Mouse (Mus musculus) erythroblast, embryonic 14.5 days (primary cell): ENCODE data around the gene Prn. TPM values are rescaled to one million over a fixed set of nuclear protein-coding genes. Genes with fewer than 3 reads are reported as not detected.

Source experiments
- H3K27me3 ChIP-seq: 2 replicates; pipeline ENCODE4 v1.6.1; 2012; ENCODE audit warnings: inconsistent platforms; ENCODE audit not compliant: control insufficient read depth
- H3K36me3 ChIP-seq: 2 replicates; pipeline ENCODE4 v1.6.1; 2012; ENCODE audit warnings: mild to moderate bottlenecking, inconsistent platforms; ENCODE audit not compliant: control insufficient read depth
- H3K4me1 ChIP-seq: 2 replicates; pipeline ENCODE4 v1.6.1; 2012; ENCODE audit warnings: inconsistent platforms; ENCODE audit not compliant: control insufficient read depth
- H3K4me3 ChIP-seq: replicated peaks from 2 replicates; pipeline ENCODE3; 2012; ENCODE audit warnings: moderate library complexity, mild to moderate bottlenecking, inconsistent platforms
- H3K9me3 ChIP-seq: 2 replicates; pipeline ENCODE4 v1.6.1; 2012; ENCODE audit warnings: low read length, inconsistent platforms, mixed read lengths; ENCODE audit not compliant: control insufficient read depth
- GATA1 ChIP-seq: IDR thresholded peaks from 2 replicates; pipeline ENCODE4 v1.6.1; 2012; ENCODE audit warnings: low read length, inconsistent platforms, mixed read lengths
- TAL1 ChIP-seq: IDR thresholded peaks from 3 replicates; pipeline ENCODE4 v1.6.1; 2012; ENCODE audit warnings: low read length, inconsistent platforms, mixed read lengths
- polyA plus RNA-seq: library from polyadenylated mRNA; stranded (reverse); fragments of >175 nt; gene quantifications from 2 replicates; pipeline ENCODE4 v1.2.3, GENCODE M21; 2012

The Prn gene
- polyA plus RNA-seq, 1 experiment = not detected

GRCm38 (mm10) chr2:131976663-131977062 is 66.9 kb downstream of the Prn start:
- no peaks in the 10 kb centered on the region for H3K27me3 ChIP-seq
- no peak overlapping the region for H3K4me3 ChIP-seq
- TF ChIP-seq TAL1 (no peak), GATA1 (no peak)
- no peaks in the 10 kb centered on the region for H3K36me3 ChIP-seq
- no peaks in the 10 kb centered on the region for H3K4me1 ChIP-seq
- H3K9me3 ChIP-seq = peaks cover 7% of the 10 kb centered on the region

GRCm38 (mm10) chr2:131980866-131981265 is 71.1 kb downstream of the Prn start:
- no peaks in the 10 kb centered on the region for H3K36me3 ChIP-seq
- peaks cover under 1% of the 10 kb centered on the region for H3K9me3 ChIP-seq
- no peak overlapping the region for H3K4me3 ChIP-seq
- no peaks in the 10 kb centered on the region for H3K27me3 ChIP-seq
- no peaks in the 10 kb centered on the region for H3K4me1 ChIP-seq
- TF ChIP-seq GATA1 (no peak), TAL1 (no peak)

- no peaks in the 10 kb centered on the region for H3K27me3 ChIP-seq
- TF ChIP-seq GATA1 = no peak
- H3K4me1 ChIP-seq = no peaks in the 10 kb centered on the region
- no peak overlapping the region for H3K4me3 ChIP-seq
- H3K9me3 ChIP-seq = no peaks in the 10 kb centered on the region
- H3K36me3 ChIP-seq = no peaks in the 10 kb centered on the region
Observed at GRCm38 (mm10) chr2:131982546-131983196, 72.9 kb downstream of the Prn start.

GRCm38 (mm10) chr2:131987950-131988349 is 78.2 kb downstream of the Prn start:
- H3K4me3 ChIP-seq = no peak overlapping the region
- no peaks in the 10 kb centered on the region for H3K4me1 ChIP-seq
- TF ChIP-seq TAL1 = no peak
- TF ChIP-seq GATA1 = no peak
- H3K36me3 ChIP-seq = no peaks in the 10 kb centered on the region
- H3K9me3 ChIP-seq = no peaks in the 10 kb centered on the region
- H3K27me3 ChIP-seq = no peaks in the 10 kb centered on the region

GRCm38 (mm10) chr2:131988550-131988949 is 78.8 kb downstream of the Prn start:
- Histone ChIP-seq H3K36me3 (no peaks in the 10 kb centered on the region), H3K9me3 (no peaks in the 10 kb centered on the region), H3K4me1 (no peaks in the 10 kb centered on the region), H3K4me3 (no peak overlapping the region), H3K27me3 (no peaks in the 10 kb centered on the region)
- TF ChIP-seq GATA1 = no peak
- no peak for TF ChIP-seq TAL1

- Histone ChIP-seq H3K9me3 (no peaks in the 10 kb centered on the region), H3K4me3 (no peak overlapping the region), H3K4me1 (no peaks in the 10 kb centered on the region), H3K27me3 (no peaks in the 10 kb centered on the region), H3K36me3 (no peaks in the 10 kb centered on the region)
- TF ChIP-seq GATA1 = no peak
- no peak for TF ChIP-seq TAL1
Observed at GRCm38 (mm10) chr2:131992487-131992886, 82.7 kb downstream of the Prn start.

GRCm38 (mm10) chr2:131993151-131993550 is 83.4 kb downstream of the Prn start:
- TF ChIP-seq TAL1 (no peak), GATA1 (no peak)
- Histone ChIP-seq H3K4me1 (no peaks in the 10 kb centered on the region), H3K4me3 (no peak overlapping the region), H3K9me3 (no peaks in the 10 kb centered on the region), H3K27me3 (no peaks in the 10 kb centered on the region), H3K36me3 (no peaks in the 10 kb centered on the region)

- Histone ChIP-seq H3K4me1 (no peaks in the 10 kb centered on the region), H3K27me3 (no peaks in the 10 kb centered on the region), H3K4me3 (no peak overlapping the region), H3K36me3 (no peaks in the 10 kb centered on the region), H3K9me3 (no peaks in the 10 kb centered on the region)
- TF ChIP-seq TAL1 (no peak), GATA1 (no peak)
Observed at GRCm38 (mm10) chr2:131993563-131994088, 83.9 kb downstream of the Prn start.

GRCm38 (mm10) chr2:131994971-131995370 is 85.2 kb downstream of the Prn start:
- TF ChIP-seq GATA1 = no peak
- TF ChIP-seq TAL1 = no peak

GRCm38 (mm10) chr2:131995742-131996141 is 86.0 kb downstream of the Prn start:
- H3K4me3 ChIP-seq = no peak overlapping the region
- TF ChIP-seq TAL1 (no peak), GATA1 (no peak)
- no peaks in the 10 kb centered on the region for H3K9me3 ChIP-seq
- H3K4me1 ChIP-seq = no peaks in the 10 kb centered on the region
- no peaks in the 10 kb centered on the region for H3K36me3 ChIP-seq
- H3K27me3 ChIP-seq = no peaks in the 10 kb centered on the region

More at GRCm38 (mm10) chr2:131994971-131995370, 85.2 kb downstream of the Prn start:
- Histone ChIP-seq H3K36me3 (no peaks in the 10 kb centered on the region), H3K4me3 (no peak overlapping the region), H3K9me3 (no peaks in the 10 kb centered on the region), H3K4me1 (no peaks in the 10 kb centered on the region), H3K27me3 (no peaks in the 10 kb centered on the region)
